Mouse (Mus musculus) forelimb bud, embryonic 11.5 days (tissue): ENCODE data around the gene Wdr61.
"Not testable (repeated sequence)": the region's sequence is repeated elsewhere in the genome, so short reads cannot be mapped to it uniquely, and the experiment has no call there.

Experiments
- DNase-seq: peaks from one replicate; pipeline ENCODE4 v3.0.0-alpha.2; 2012; ENCODE audit warnings: low read depth, low spot score

The Wdr61 gene

GRCm38 (mm10) chr9:54732122-54732521, 2.2 kb downstream of the Wdr61 start:
- DNase-seq: peak; percentile 55

- no peak for DNase-seq
Measured at GRCm38 (mm10) chr9:54726315-54726714, 8.0 kb downstream of the Wdr61 start.

GRCm38 (mm10) chr9:54722596-54722995, 11.7 kb downstream of the Wdr61 start:
- DNase-seq: no peak

- no peak for DNase-seq
Measured at GRCm38 (mm10) chr9:54722156-54722555, 12.2 kb downstream of the Wdr61 start.

- DNase-seq: no peak
Measured at GRCm38 (mm10) chr9:54717527-54717926, 16.8 kb downstream of the Wdr61 start.

- no peak for DNase-seq
Measured at GRCm38 (mm10) chr9:54715776-54716175, 18.5 kb downstream of the Wdr61 start.

GRCm38 (mm10) chr9:54708085-54708484, 26.2 kb downstream of the Wdr61 start:
- DNase-seq: no peak

- no peak for DNase-seq
Measured at GRCm38 (mm10) chr9:54707288-54707999, 26.9 kb downstream of the Wdr61 start.

GRCm38 (mm10) chr9:54705561-54705960, 28.8 kb downstream of the Wdr61 start:
- no peak for DNase-seq

- no peak for DNase-seq
Measured at GRCm38 (mm10) chr9:54704361-54704760, 30.0 kb downstream of the Wdr61 start.

- DNase-seq: no peak
Measured at GRCm38 (mm10) chr9:54702581-54702980, 31.7 kb downstream of the Wdr61 start.

- no peak for DNase-seq
Measured at GRCm38 (mm10) chr9:54700746-54701145, 33.6 kb downstream of the Wdr61 start.

- DNase-seq: no peak
Measured at GRCm38 (mm10) chr9:54700174-54700475, 34.2 kb downstream of the Wdr61 start.

- DNase-seq: peak; percentile 40
Measured at GRCm38 (mm10) chr9:54699345-54700173, 34.8 kb downstream of the Wdr61 start.

- DNase-seq: no peak
Measured at GRCm38 (mm10) chr9:54699087-54699344, 35.3 kb downstream of the Wdr61 start.

- no peak for DNase-seq
Measured at GRCm38 (mm10) chr9:54698318-54699086, 35.8 kb downstream of the Wdr61 start, which contains the start of gene Dnaja4. Gene Dnaja4 (plus strand): TSS chr9:54698873.

GRCm38 (mm10) chr9:54691241-54691805, 43.0 kb downstream of the Wdr61 start:
- DNase-seq: not testable (repeated sequence)

- DNase-seq: not testable (repeated sequence)
Measured at GRCm38 (mm10) chr9:54690697-54691096, 43.6 kb downstream of the Wdr61 start.

GRCm38 (mm10) chr9:54689446-54689845, 44.9 kb downstream of the Wdr61 start:
- DNase-seq: no peak

GRCm38 (mm10) chr9:54687246-54688236, 46.8 kb downstream of the Wdr61 start:
- DNase-seq: no peak
